Mouse (Mus musculus): ENCODE data around the gene Pank1. TPM values are rescaled to one million over a fixed set of nuclear protein-coding genes. Genes with fewer than 3 reads are reported as not detected.

Pank1 gene
- total RNA-seq (2015): 6.2 and 7.7 TPM in 2 replicates
- total RNA-seq (2017): 3.3 and 5.0 TPM in 2 replicates

DNA sequence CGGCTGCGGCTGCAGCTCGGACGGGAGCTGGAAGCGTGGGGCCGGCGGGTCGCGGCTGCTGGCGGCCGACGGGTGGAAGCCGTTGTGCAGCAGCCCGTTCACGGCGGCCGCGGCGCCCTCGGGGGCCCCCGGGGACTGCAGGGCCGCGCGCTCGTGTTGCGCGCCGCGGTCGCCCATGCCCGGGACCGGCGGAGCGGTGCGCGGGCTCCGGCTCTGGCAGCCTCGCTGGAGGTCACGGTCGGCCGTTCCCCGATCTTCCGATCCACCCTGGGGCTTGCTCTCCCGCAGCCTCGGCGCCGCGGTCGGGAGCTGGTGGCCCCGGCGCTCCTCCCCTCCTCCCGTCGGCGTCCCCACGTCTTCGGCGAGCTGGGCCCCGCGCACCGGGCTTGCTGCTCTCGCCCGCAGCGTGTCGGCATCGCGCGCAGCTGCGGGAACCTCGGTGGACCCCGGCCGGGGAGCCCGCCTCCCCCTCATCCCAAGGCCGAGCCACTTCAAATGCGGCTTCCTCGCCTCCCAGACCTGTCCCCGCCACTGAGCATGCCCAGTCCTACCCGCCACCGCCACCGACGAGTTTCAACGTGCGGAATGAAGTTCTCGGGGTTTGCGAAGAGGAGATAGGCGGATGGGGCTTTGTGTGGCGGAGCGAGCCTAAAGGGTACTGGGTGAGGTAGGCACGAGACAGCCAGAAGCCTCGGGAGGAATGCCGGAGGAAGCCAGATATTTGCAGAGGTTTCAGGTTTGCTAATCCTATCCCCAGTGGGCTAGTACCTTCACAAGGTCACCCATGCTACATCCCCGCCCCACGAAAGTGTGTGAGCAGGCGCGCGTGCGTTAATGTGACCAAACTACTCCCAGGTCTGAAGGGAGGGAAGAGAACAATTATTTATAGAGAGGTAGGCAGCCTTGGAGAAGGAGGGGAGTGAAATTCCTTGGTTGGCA lies at the start of gene Pank1:
TSS of gene Pank1 (minus strand) at position 853 of the 939 bp plus-strand sequence.
- ATAC-seq (ENCODE audit: poor library complexity, severe bottlenecking): peak; percentile 25

- ATAC-seq (ENCODE audit: poor library complexity, severe bottlenecking): no peak
Measured at GRCm38 (mm10) chr19:34922603-34922963, 43.3 kb upstream of the Pank1 start.

DNA sequence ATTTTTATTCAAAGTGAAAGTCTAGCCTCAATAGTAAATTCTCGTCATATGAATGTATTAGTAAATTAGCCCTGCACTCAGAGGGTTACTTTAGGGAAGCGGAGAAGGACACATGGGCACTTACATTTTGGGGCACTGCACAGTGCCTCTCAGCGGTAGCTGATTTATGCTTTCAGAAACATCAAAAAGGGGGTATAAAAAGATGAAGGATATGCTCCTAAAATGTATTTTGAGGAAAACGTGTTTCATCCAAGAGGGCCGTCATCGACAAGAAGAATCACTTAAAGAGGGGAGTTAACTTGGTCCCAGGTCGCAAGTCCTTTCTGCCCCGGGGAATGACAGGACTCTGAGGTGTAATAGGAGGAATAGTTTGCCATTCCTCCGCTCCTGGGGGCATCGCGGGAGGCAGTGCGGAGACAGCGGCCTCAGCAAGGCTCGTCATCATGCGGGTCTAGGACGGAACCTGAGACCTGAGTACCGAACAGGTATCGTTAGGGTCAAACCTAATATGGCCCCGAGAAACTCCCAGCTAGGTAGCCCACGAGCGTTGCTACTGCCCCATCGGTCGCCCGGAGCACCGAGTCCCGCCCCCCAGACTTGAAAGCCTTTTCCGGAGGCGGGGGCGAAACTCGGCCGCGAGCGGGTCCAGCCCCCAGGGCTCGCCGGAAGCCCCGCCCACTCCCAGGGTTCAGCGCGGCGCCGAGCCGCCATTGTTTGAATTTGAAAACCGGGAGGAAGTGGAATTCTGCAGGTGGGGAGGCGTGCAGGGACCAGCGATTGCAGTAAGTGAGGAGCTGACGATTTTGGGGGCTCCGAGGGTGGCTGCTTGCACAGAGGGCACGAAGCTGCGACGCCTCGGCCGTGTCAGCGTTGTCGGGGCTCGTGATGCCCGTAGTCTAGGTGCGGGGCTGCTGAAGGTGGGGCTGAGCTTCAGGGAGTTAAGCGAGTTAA lies 42.7 kb upstream of the Pank1 start, which contains the start of gene Kif20b:
TSS of gene Kif20b (plus strand) at position 710 of the 951 bp plus-strand sequence.
- peak; percentile 98 for ATAC-seq (ENCODE audit: poor library complexity, severe bottlenecking)

GRCm38 (mm10) chr19:34921253-34921651 lies 42.0 kb upstream of the Pank1 start:
- ATAC-seq (ENCODE audit: poor library complexity, severe bottlenecking): no peak

- no peak for ATAC-seq (ENCODE audit: poor library complexity, severe bottlenecking)
Measured at GRCm38 (mm10) chr19:34920531-34920930, 41.3 kb upstream of the Pank1 start.

GRCm38 (mm10) chr19:34920066-34920465 lies 40.8 kb upstream of the Pank1 start:
- no peak for ATAC-seq (ENCODE audit: poor library complexity, severe bottlenecking)

- no peak for ATAC-seq (ENCODE audit: poor library complexity, severe bottlenecking)
Measured at GRCm38 (mm10) chr19:34912366-34912765, 33.1 kb upstream of the Pank1 start.

- ATAC-seq (ENCODE audit: poor library complexity, severe bottlenecking): no peak
Measured at GRCm38 (mm10) chr19:34906772-34907171, 27.5 kb upstream of the Pank1 start.

- ATAC-seq (ENCODE audit: poor library complexity, severe bottlenecking): peak; percentile 91
Measured at GRCm38 (mm10) chr19:34905424-34905823, 26.2 kb upstream of the Pank1 start.

GRCm38 (mm10) chr19:34904032-34904431 lies 24.8 kb upstream of the Pank1 start:
- no peak for ATAC-seq (ENCODE audit: poor library complexity, severe bottlenecking)

DNA sequence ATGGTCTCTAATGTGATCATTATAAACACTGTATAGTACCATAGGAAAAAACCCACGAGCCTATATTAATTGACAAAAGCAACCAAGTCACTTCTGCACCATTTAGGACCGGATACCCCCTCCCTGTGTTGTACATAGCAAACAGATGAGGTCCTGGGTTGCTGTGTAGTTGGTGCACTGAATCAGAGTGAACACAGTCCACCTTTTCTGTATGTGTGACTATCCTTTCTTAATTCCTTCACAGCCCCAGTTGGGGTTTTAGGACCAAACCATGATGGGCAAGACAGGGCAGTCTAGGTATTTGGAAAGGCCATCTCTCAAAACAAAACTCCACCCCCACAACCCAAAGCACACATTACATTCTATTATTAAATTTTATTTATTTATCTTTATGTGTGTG lies 22.5 kb upstream of the Pank1 start:
- ATAC-seq (ENCODE audit: poor library complexity, severe bottlenecking): no peak

- no peak for ATAC-seq (ENCODE audit: poor library complexity, severe bottlenecking)
Measured at GRCm38 (mm10) chr19:34901266-34901665, 22.0 kb upstream of the Pank1 start.

- ATAC-seq (ENCODE audit: poor library complexity, severe bottlenecking): no peak
Measured at GRCm38 (mm10) chr19:34898941-34899340, 19.7 kb upstream of the Pank1 start.

- ATAC-seq (ENCODE audit: poor library complexity, severe bottlenecking): no peak
Measured at GRCm38 (mm10) chr19:34897082-34897965, 18.1 kb upstream of the Pank1 start.

DNA sequence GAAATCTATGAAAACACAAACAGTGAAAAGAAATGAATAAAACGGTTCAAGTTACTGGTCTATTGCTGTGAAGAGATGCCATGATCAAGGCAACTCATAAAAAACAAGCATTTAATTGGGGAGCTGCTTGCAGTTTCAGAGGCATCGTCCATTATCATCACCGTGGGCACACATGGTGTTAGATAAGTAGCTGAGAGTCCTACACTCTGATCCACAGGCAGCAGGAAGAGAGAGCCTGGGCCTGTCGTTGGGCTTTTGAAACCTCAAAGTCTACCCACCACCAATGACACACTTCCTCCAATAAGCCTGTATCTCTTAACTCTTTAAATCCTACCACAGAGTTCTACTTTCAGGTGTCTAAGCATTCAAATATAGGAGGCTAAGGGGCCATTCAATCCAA lies 15.8 kb upstream of the Pank1 start:
- ATAC-seq (ENCODE audit: poor library complexity, severe bottlenecking): no peak

- no peak for ATAC-seq (ENCODE audit: poor library complexity, severe bottlenecking)
Measured at GRCm38 (mm10) chr19:34891590-34891989, 12.3 kb upstream of the Pank1 start.

DNA sequence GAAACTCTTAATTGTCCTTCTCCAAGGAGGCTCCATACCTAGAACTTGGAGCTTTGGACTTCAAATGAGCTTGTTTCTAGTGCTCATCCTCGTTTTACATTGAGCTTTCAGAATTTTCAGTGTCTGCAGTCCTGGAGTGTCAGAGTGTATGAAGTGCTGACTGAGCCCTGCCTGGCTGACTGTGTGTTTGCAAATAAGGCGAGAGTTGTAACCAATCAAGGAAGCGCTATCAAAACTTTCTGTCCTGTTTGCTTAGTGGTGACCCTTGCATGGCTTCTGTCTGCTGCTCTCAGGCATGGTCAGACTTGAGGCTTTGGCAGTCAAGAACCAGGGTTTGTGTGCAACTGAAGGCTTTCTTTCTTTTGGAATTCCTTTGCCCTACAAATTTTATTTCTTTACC lies 11.7 kb upstream of the Pank1 start:
- no peak for ATAC-seq (ENCODE audit: poor library complexity, severe bottlenecking)

DNA sequence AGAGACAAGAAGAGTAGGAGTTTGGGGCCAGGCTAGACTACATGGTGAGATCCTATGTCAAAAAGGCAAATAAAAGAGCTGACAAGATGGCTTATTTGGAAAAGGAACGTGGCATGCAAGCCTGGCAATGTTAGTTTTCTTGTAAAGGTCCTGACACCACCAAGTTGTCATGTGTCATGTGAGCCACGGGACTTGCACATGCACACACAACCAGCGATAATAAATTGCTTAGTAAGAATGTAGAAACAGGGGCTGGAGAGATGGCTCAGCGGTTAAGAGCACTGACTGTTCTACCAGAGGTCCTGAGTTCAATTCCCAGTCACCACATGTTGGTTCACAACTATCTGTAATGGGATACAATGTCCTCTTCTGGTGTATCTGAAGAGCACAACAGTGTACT lies 7.1 kb upstream of the Pank1 start:
- ATAC-seq (ENCODE audit: poor library complexity, severe bottlenecking): no peak

- no peak for ATAC-seq (ENCODE audit: poor library complexity, severe bottlenecking)
Measured at GRCm38 (mm10) chr19:34883526-34884224, 4.4 kb upstream of the Pank1 start.

GRCm38 (mm10) chr19:34882443-34882842 lies 3.2 kb upstream of the Pank1 start:
- ATAC-seq (ENCODE audit: poor library complexity, severe bottlenecking): no peak
